Mouse (Mus musculus) adrenal gland, postnatal 14 days (tissue): ENCODE measurements at regions not wholly inside any gene's neighbourhood (a gene's known extent, or its start where the extent isn't known, plus 50 kb on each side); places are given as distances from the start of the nearest gene placed in this dataset.
"Not testable (repeated sequence)": the region's sequence is repeated elsewhere in the genome, so short reads cannot be mapped to it uniquely, and the experiment has no call there.

Experiments
- DNase-seq: peaks from one replicate; pipeline ENCODE4 v3.0.0; 2021; ENCODE audit warnings: mixed read lengths

DNA sequence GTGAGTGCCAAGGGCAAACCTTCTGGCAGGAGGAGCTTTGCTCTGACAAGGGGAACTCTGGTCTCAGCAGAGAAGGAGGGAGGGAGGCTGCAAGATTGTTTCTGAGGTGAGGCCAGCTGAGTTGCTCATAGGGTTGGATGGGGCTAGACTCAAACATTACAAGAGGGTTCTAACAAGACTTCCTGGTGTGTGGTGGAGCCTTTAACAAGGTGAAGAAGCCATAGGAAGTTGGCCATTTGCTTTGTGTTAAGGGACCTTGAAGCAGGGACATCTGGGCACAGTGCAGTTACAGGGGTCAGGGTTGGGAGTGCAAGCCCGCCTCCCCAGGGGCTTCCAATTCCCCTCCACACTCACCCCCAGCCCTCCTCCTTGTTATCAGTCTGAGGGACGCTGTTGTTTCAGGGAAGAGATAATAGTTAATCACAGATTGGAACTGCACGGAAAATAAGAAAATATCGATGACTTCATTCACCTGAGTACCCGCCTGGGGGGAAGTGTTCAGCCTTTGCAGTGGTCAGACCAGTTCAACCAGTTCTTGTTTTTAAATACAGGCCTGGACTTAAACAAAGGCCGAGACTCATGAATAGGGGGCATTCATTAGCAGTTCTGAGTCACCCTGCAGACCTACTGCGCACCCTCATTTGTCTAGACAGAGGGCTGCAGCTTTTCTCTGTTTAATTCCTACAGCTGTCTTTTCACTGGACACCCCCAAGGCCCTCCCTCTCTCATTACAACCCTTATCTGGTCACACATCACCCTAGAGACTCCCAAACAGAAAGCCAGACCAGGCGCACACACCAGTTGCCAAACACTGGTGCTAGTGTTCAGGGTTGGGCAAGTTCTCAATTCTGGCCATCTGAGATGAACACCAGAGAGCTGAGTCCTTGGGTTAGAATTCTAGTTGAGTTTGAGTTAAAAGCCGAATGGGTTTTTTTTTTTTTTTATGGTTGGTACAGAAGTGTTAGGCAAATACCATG lies 139.5 kb downstream of the Bcl2l11 start:
- DNase-seq = no peak

- DNase-seq = no peak
Observed at GRCm38 (mm10) chr2:128270377-128271129, 144.7 kb downstream of the Bcl2l11 start.

DNA sequence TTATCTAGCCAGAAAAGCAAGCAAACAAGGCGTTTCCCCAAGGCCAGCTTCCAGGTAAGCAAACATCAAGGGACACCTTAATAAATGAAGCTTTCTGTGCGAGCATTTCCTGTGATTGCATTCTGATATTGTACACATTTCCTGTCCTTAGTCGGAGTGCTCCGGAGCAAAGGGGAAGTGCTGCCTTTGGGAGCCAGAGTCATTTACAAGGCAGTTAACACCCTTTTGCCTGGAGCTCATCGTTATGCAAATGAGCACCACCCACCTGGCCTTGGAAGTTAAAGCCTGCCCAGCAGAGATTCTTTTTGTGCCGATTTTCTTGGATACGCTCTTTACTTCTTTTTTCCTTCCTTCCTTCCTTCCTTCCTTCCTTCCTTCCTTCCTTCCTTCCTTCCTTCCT lies 147.0 kb downstream of the Bcl2l11 start:
- no peak for DNase-seq

- DNase-seq = no peak
Observed at GRCm38 (mm10) chr2:128273292-128273691, 147.5 kb downstream of the Bcl2l11 start.

GRCm38 (mm10) chr2:128276337-128276736 lies 150.5 kb downstream of the Bcl2l11 start:
- no peak for DNase-seq

- DNase-seq = no peak
Observed at GRCm38 (mm10) chr2:128277387-128278123, 151.7 kb downstream of the Bcl2l11 start.

DNA sequence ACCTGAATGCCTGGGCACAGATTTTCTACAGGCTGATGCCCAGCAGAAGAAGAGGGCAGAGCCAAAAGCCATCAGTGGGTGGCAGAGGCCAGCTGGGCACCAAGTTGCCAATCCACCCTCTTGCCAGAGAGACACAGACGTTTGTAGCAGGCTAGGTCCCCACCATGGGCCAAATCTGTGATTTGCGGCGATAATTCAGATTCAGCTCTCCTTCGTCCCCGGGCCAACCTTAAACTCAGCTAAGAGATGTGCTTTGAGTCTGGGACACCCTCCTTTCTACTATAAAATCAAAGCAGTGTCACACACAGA lies 152.2 kb downstream of the Bcl2l11 start:
- no peak for DNase-seq

DNA sequence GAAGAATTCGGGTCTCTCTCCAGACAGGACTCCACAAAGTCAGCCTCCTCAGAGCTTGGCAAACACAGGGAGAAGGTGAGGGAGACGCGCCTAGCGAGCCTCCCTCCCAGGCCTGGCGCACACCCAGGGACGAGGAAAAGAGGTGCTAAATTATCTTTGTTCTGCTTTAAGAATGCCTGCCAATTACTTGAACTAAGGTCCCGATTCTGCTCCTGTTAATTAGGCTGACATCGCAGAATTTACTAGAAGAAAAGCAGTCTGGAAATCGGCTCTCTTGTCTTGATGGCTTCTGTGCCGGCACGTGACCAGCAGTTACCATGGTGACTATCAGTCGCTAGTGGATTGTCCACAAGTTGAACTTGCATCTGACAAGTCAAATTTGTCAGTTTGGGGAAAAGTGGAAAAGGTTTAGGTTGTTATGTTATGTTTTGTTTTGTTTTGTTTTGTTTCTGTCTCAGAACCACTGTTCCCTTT lies 152.8 kb downstream of the Bcl2l11 start:
- peak; percentile 65 for DNase-seq

DNA sequence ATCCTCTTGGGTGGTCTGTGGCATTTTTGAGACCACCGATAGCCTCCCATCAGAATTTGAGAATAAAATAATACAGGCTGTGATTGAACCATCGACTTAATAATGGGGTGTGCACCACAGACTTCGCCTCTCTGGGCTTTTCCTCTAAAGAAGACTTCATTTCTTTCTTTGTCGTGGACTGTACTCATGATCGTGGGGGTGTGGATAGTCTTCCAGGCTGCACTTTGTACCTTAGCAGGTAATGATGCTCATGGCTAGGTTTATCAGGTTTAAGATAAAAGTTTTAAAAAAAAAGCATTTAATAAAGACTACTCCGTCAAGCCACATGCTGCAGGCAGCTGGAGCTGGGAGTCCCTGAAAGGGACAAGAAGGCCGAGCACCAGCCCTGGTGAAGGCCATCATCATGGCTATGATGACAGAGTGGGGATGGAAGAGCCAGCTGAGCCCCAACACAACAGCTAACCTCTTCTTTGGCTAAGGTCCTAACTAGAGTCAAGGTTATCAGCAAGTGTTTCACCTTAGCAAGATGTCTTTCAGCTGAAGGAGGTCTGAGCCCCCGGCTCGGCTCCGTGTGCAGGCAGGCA lies 153.4 kb downstream of the Bcl2l11 start:
- DNase-seq = peak; percentile 44

DNA sequence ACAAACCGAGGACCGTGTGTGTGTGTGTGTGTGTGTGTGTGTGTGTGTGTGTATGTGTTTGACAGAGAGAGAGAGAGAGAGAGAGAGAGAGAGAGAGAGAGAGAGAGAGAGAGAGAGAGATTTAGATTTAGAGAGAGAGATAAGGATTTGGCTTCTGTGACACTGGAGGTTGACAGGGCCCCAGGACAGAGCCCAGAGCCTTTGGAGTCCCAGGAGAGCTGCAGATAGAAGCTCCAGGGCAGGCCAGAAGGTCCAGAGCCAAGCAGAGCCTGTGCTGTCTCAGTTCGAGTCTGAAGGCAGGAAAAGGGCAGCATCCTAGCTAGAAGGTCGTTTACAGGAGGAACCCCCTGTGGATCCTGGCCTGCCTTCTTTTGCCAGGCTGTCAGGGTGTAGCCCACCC lies 156.8 kb downstream of the Bcl2l11 start:
- DNase-seq = no peak

DNA sequence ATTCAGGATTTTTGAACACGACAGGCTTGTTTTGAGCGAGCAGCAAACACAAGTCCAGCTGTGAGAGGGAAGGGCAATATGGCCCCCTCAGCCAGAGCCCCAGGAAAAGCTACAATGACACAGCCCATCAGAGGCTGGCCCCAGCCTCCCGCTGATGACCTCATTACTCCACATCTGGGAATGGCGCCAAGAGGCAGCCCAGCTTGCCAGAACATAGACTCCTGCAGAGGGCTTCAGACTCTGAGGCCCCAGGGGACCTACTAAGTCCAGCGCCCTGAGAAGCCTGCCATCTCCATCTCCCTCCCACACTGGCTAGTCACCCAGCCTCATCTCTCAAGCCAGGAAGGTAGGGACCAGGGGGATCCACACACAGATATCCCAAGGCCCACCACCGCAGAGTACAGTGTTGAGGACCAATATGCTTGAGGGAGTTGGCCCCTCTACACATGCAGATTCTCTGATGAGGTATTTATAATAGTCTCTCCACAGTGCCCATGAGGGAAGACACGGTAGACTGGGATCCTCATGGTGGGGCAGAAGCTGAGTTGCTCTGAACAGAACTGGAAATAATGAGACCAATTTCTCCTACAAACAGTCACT lies 159.1 kb downstream of the Bcl2l11 start:
- peak; percentile 95 for DNase-seq

DNA sequence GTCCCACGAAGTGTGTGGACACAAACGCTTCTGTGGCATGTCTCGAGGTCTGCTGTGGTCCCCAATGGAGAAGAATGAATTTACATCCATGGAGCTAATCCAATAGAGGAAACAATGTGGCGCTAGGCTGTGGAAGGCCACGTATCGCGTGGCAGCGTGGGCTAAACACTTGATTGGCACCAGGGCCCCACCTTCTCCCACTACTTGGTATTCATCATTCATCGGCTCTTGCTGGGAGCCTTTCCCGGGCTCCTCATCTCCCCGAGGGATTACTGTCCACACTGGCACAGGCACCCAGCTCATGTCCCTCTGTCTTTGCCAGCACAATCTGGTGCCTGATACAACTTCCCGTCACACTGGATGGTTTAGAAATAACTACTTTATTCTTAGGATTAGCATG lies 159.6 kb downstream of the Bcl2l11 start:
- DNase-seq = no peak

DNA sequence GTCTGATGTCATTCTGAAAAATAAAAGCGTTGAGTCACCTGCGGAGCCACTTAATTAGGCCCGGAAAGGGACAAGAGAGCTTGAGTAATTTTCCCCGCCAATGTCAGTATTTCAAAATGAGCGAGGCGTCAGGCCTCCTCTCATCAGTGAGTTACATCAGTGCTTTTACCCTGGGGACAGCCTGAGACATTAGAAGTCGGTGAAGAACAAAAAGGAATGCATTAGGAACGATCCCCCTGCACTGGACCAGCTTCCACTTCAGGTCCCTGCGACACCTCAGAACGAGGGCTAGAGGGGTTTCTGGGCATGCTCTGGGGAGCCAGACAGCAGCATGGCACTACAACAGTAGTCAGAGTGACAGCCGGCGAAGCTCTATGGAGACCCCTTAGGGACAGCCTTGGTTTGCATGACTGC lies 162.3 kb downstream of the Bcl2l11 start:
- DNase-seq = peak; percentile 35

- DNase-seq = no peak
Observed at GRCm38 (mm10) chr2:128290609-128291008, 164.8 kb downstream of the Bcl2l11 start.

- no peak for DNase-seq
Observed at GRCm38 (mm10) chr2:128294610-128295009, 168.8 kb downstream of the Bcl2l11 start.

DNA sequence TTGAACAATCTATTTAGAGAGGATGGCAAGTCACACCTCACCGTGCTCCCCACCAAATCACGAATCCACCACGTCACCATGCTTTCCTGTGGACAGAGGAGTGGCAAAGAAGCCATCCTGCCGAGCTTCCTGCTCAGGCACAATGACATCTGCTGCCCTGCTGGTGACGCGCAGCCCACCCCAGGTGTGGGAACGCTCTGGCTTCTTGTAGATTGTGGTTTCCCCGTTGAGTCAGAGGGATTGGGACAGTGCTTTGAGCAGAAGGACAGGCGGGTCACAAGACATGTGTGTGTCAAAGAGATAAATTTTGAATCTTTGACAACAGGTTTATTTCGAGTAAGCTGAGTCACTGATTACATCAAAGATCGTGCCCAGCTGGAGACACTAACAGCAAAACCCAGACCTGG lies 169.2 kb downstream of the Bcl2l11 start:
- peak; percentile 27 for DNase-seq

GRCm38 (mm10) chr2:128295726-128296234 lies 169.9 kb downstream of the Bcl2l11 start:
- DNase-seq = no peak

DNA sequence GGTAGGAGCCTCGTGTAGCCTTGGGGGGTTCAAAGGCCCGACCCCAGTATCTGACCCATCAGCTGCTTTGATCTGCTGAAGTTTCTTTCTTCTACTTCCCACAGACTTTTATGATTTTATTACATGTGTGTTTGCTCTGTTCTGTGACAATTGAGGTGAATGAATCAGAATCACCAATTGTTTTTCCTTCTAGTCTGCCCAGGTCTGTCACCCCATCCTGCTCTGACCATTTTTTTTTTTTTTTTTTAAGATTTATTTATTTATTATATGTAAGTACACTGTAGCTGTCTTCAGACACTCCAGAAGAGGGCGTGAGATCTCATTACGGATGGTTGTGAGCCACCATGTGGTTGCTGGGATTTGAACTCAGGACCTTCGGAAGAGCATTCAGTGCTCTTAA lies 170.6 kb downstream of the Bcl2l11 start:
- not testable (repeated sequence) for DNase-seq

GRCm38 (mm10) chr2:128296897-128297296 lies 171.1 kb downstream of the Bcl2l11 start:
- DNase-seq = peak; percentile 49

DNA sequence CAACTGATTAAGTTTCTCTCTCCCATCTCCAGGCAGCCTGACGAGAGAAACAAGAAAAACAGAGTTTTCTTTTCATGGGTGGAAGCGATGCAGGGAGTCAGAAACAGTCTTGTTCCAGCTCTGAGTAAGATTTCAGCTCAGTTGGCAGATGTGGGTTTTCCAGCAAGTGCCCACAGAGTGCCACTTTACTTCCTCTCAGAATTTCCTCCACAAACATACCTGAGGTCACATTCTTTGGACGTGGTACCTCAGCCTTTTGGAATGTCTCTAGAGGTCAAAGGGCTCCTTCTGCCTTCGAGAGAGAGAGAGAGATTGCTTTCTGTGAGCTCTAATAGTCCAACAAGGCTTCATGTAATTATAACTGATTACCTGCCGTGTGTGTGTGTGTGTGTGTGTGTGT lies 172.0 kb downstream of the Bcl2l11 start:
- DNase-seq = no peak

DNA sequence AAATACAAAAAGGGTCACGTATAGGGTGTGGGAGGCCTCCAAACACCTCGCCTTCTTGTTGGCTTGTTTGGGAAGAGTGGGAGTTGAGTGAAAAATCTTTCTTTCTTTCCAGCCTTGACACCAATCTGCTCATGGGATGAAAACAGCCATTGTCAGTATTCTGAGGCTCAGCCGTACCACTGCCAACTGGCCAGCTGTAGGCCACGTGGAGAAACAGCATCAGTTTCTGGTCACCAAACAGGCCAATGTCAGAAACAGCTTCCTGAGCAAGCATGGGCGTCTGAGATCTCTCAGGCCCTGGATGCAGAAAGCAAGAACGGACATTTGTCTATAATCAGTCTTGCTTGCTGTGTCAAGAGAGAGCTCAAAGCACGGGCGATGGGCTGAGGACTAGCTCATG lies 173.2 kb downstream of the Bcl2l11 start:
- no peak for DNase-seq

GRCm38 (mm10) chr2:128301709-128302108 lies 175.9 kb downstream of the Bcl2l11 start:
- DNase-seq = no peak
